Mouse (Mus musculus) lung, postnatal 10 days (tissue): ENCODE measurements around the gene Foxj2.

Experiments
- DNase-seq: peaks from one replicate; pipeline ENCODE4 v3.0.0; 2021

The Foxj2 gene

GRCm38 (mm10) chr6:122819306-122820070, at the start of gene Foxj2:
Gene Foxj2 (plus strand): TSS chr6:122819914.
- DNase-seq = peak; percentile 81

GRCm38 (mm10) chr6:122770760-122771315, 48.9 kb upstream of the Foxj2 start:
- DNase-seq = no peak

GRCm38 (mm10) chr6:122772701-122773100, 47.0 kb upstream of the Foxj2 start:
- no peak for DNase-seq

GRCm38 (mm10) chr6:122774345-122774744, 45.4 kb upstream of the Foxj2 start:
- DNase-seq = no peak

- DNase-seq = no peak
Measured at GRCm38 (mm10) chr6:122776040-122776439, 43.7 kb upstream of the Foxj2 start.

- DNase-seq = no peak
Measured at GRCm38 (mm10) chr6:122779916-122780315, 39.8 kb upstream of the Foxj2 start.

- DNase-seq = no peak
Measured at GRCm38 (mm10) chr6:122781167-122781566, 38.5 kb upstream of the Foxj2 start.

- DNase-seq = peak; percentile 35
Measured at GRCm38 (mm10) chr6:122782164-122782563, 37.5 kb upstream of the Foxj2 start.

GRCm38 (mm10) chr6:122784866-122785265, 34.8 kb upstream of the Foxj2 start:
- DNase-seq = no peak

- peak; percentile 69 for DNase-seq
Measured at GRCm38 (mm10) chr6:122786275-122786674, 33.4 kb upstream of the Foxj2 start.

GRCm38 (mm10) chr6:122795254-122795935, 24.3 kb upstream of the Foxj2 start:
- no peak for DNase-seq

GRCm38 (mm10) chr6:122800640-122801300, 18.9 kb upstream of the Foxj2 start:
- no peak for DNase-seq

GRCm38 (mm10) chr6:122801301-122801800, 18.4 kb upstream of the Foxj2 start, which contains the start of gene Slc2a3:
Gene Slc2a3 (minus strand): TSS chr6:122801640.
- DNase-seq = peak; percentile 66

GRCm38 (mm10) chr6:122801801-122802514, 17.8 kb upstream of the Foxj2 start:
- no peak for DNase-seq

- DNase-seq = peak; percentile 85
Measured at GRCm38 (mm10) chr6:122804418-122804817, 15.3 kb upstream of the Foxj2 start.

GRCm38 (mm10) chr6:122810022-122810614, 9.6 kb upstream of the Foxj2 start:
- no peak for DNase-seq

GRCm38 (mm10) chr6:122810615-122811279, 9.0 kb upstream of the Foxj2 start:
- DNase-seq = peak; percentile 99

GRCm38 (mm10) chr6:122811280-122811652, 8.4 kb upstream of the Foxj2 start:
- DNase-seq = peak; percentile 98

- DNase-seq = peak; percentile 56
Measured at GRCm38 (mm10) chr6:122811771-122812600, 7.7 kb upstream of the Foxj2 start.

- DNase-seq = no peak
Measured at GRCm38 (mm10) chr6:122812716-122813115, 7.0 kb upstream of the Foxj2 start.

GRCm38 (mm10) chr6:122813640-122814039, 6.1 kb upstream of the Foxj2 start:
- DNase-seq = no peak
